Mouse (Mus musculus): Measurements from ENCODE around the gene AF067063. TPM values are rescaled to one million over a fixed set of nuclear protein-coding genes. Genes with fewer than 3 reads are reported as not detected.
"Not testable (repeated sequence)": the region's sequence is repeated elsewhere in the genome, so short reads cannot be mapped to it uniquely, and the experiment has no call there.

AF067063 gene
- total RNA-seq (2014; rRNA removed) = not detected in 2 replicates
- not detected in 2 replicates for polyA plus RNA-seq (2015; fragmentation: Nextera tagmentation; extraction: Ambion mirVana)

- not testable (repeated sequence) for DNase-seq (ENCODE audit: low spot score); H3K4me3 ChIP-seq (ENCODE audit: low read depth, low read length); H3K4me1 ChIP-seq (ENCODE audit: insufficient read depth, low read length); H3K36me3 ChIP-seq (ENCODE audit: insufficient read depth, low read length); H3K9ac ChIP-seq (replicated peaks; ENCODE audit: low read length, poor library complexity, severe bottlenecking); H3K4me2 ChIP-seq (ENCODE audit: low read depth, low read length, poor library complexity, severe bottlenecking); H3K9me3 ChIP-seq (ENCODE audit: low read length); ATAC-seq (ENCODE audit: low FRiP score); H3K27ac ChIP-seq (ENCODE audit: low read depth, low read length); H3K27me3 ChIP-seq (ENCODE audit: insufficient read depth, low read length)
Observed at GRCm38 (mm10) chr13:119830116-119830515, at the start of gene AF067063. Gene AF067063 (minus strand): TSS chr13:119830216.

GRCm38 (mm10) chr13:119864395-119864999, 34.5 kb upstream of the AF067063 start:
- not testable (repeated sequence) for H3K36me3 ChIP-seq (ENCODE audit: insufficient read depth, low read length); H3K4me3 ChIP-seq (ENCODE audit: low read depth, low read length); DNase-seq (ENCODE audit: low spot score); H3K4me2 ChIP-seq (ENCODE audit: low read depth, low read length, poor library complexity, severe bottlenecking); H3K9ac ChIP-seq (replicated peaks; ENCODE audit: low read length, poor library complexity, severe bottlenecking); H3K4me1 ChIP-seq (ENCODE audit: insufficient read depth, low read length); H3K27ac ChIP-seq (ENCODE audit: low read depth, low read length); ATAC-seq (ENCODE audit: low FRiP score); H3K27me3 ChIP-seq (ENCODE audit: insufficient read depth, low read length); H3K9me3 ChIP-seq (ENCODE audit: low read length)
- WGBS = 75% methylated on average over 6 of the region's 7 CpGs

- DNase-seq (ENCODE audit: low spot score); H3K9ac ChIP-seq (replicated peaks; ENCODE audit: low read length, poor library complexity, severe bottlenecking); H3K36me3 ChIP-seq (ENCODE audit: insufficient read depth, low read length); ATAC-seq (ENCODE audit: low FRiP score); H3K4me3 ChIP-seq (ENCODE audit: low read depth, low read length); H3K27ac ChIP-seq (ENCODE audit: low read depth, low read length); H3K4me2 ChIP-seq (ENCODE audit: low read depth, low read length, poor library complexity, severe bottlenecking); H3K9me3 ChIP-seq (ENCODE audit: low read length); H3K4me1 ChIP-seq (ENCODE audit: insufficient read depth, low read length); H3K27me3 ChIP-seq (ENCODE audit: insufficient read depth, low read length): not testable (repeated sequence)
- WGBS = no CpG with 5 or more reads among the region's 6 CpGs
Observed at GRCm38 (mm10) chr13:119862399-119862798, 32.4 kb upstream of the AF067063 start.

- TF ChIP-seq CTCF (IDR thresholded peaks at IDR 0.05) = peak; percentile 69
- H3K36me3 ChIP-seq (ENCODE audit: insufficient read depth, low read length); H3K9ac ChIP-seq (replicated peaks; ENCODE audit: low read length, poor library complexity, severe bottlenecking); H3K9me3 ChIP-seq (ENCODE audit: low read length); H3K4me3 ChIP-seq (ENCODE audit: low read depth, low read length); H3K27me3 ChIP-seq (ENCODE audit: insufficient read depth, low read length); H3K4me1 ChIP-seq (ENCODE audit: insufficient read depth, low read length); H3K27ac ChIP-seq (ENCODE audit: low read depth, low read length); H3K4me2 ChIP-seq (ENCODE audit: low read depth, low read length, poor library complexity, severe bottlenecking): not testable (repeated sequence)
- DNase-seq (ENCODE audit: low spot score) = peak; percentile 14
- peak; percentile 62 for ATAC-seq (ENCODE audit: low FRiP score)
- WGBS = 18% methylated on average over 6 of the region's 6 CpGs
Observed at GRCm38 (mm10) chr13:119839982-119840381, 10.0 kb upstream of the AF067063 start.

- H3K9me3 ChIP-seq (ENCODE audit: low read length); H3K4me3 ChIP-seq (ENCODE audit: low read depth, low read length); H3K36me3 ChIP-seq (ENCODE audit: insufficient read depth, low read length); H3K27ac ChIP-seq (ENCODE audit: low read depth, low read length); H3K27me3 ChIP-seq (ENCODE audit: insufficient read depth, low read length); H3K4me2 ChIP-seq (ENCODE audit: low read depth, low read length, poor library complexity, severe bottlenecking); H3K4me1 ChIP-seq (ENCODE audit: insufficient read depth, low read length); H3K9ac ChIP-seq (replicated peaks; ENCODE audit: low read length, poor library complexity, severe bottlenecking): not testable (repeated sequence)
- WGBS = 9% methylated on average over 14 of the region's 23 CpGs
- TF ChIP-seq CTCF (IDR thresholded peaks at IDR 0.05) = peak; percentile 51
- DNase-seq (ENCODE audit: low spot score) (peak; percentile 40), ATAC-seq (ENCODE audit: low FRiP score) (peak; percentile 28; the same call in 1 of the 2 replicates)
Observed at GRCm38 (mm10) chr13:119837719-119838337, 7.8 kb upstream of the AF067063 start.

GRCm38 (mm10) chr13:119836324-119836811, 6.4 kb upstream of the AF067063 start:
- H3K27ac ChIP-seq (ENCODE audit: low read depth, low read length); H3K4me1 ChIP-seq (ENCODE audit: insufficient read depth, low read length); H3K9ac ChIP-seq (replicated peaks; ENCODE audit: low read length, poor library complexity, severe bottlenecking); DNase-seq (ENCODE audit: low spot score); H3K27me3 ChIP-seq (ENCODE audit: insufficient read depth, low read length); H3K9me3 ChIP-seq (ENCODE audit: low read length); H3K4me2 ChIP-seq (ENCODE audit: low read depth, low read length, poor library complexity, severe bottlenecking); H3K36me3 ChIP-seq (ENCODE audit: insufficient read depth, low read length): not testable (repeated sequence)
- H3K4me3 ChIP-seq (ENCODE audit: low read depth, low read length) = peak overlapping the region; percentile 16; the same call in 1 of the 2 replicates
- TF ChIP-seq CTCF (IDR thresholded peaks at IDR 0.05) = peak; percentile 42
- peak; percentile 59 for ATAC-seq (ENCODE audit: low FRiP score)
- WGBS = 13% methylated on average over 20 of the region's 23 CpGs
